Mouse (Mus musculus) lung, adult 2 months (tissue): Measurements from ENCODE around the gene Kcnab2.

Experiments used
- CTCF ChIP-seq: fragments of 200-500 bp; IDR thresholded peaks from 2 replicates; pipeline ENCODE4 v1.5.1; 2011; ENCODE audit warnings: mild to moderate bottlenecking, low read length, control low read depth; ENCODE audit not compliant: insufficient read depth
- POLR2A ChIP-seq: fragments of 200-500 bp; IDR thresholded peaks from 2 replicates; pipeline ENCODE4 v1.6.1; 2011; ENCODE audit warnings: low read depth, mild to moderate bottlenecking, control low read depth, low read length, borderline replicate concordance; ENCODE audit errors: extremely low read depth

- no peak for TF ChIP-seq POLR2A
- no peak for TF ChIP-seq CTCF
Observed at GRCm38 (mm10) chr4:152494360-152494879, 16.7 kb upstream of the Kcnab2 start.
